Mouse (Mus musculus) G1E (cell line): ENCODE results near the gene Fzr1. TPM values are rescaled to one million over a fixed set of nuclear protein-coding genes. Genes with fewer than 3 reads are reported as not detected.

ENCODE experiments used
- ATAC-seq: 2 replicates; pipeline ENCODE4 v1.8.0; 2016; ENCODE audit warnings: mild to moderate bottlenecking; ENCODE audit not compliant: insufficient number of reproducible peaks, poor library complexity, low FRiP score, severe bottlenecking; ENCODE audit errors: extremely low read depth
- DNase-seq: peaks from one replicate; pipeline ENCODE4 v3.0.0; 2012; ENCODE audit warnings: low spot score
- H3K27me3 ChIP-seq: 2 replicates; pipeline ENCODE4 v1.6.1; 2012; ENCODE audit warnings: mild to moderate bottlenecking, low read length, inconsistent platforms; ENCODE audit not compliant: insufficient read depth
- H3K36me3 ChIP-seq: replicated peaks from 2 replicates; pipeline ENCODE3; 2012; ENCODE audit warnings: mild to moderate bottlenecking, inconsistent platforms
- H3K4me1 ChIP-seq: 2 replicates; pipeline ENCODE4 v1.6.1; 2012; ENCODE audit warnings: low read depth, low read length, inconsistent platforms, mixed read lengths; ENCODE audit not compliant: insufficient read depth
- H3K4me3 ChIP-seq: 2 replicates; pipeline ENCODE4 v1.5.1; 2012; ENCODE audit warnings: low read depth, mild to moderate bottlenecking, inconsistent platforms, low read length, moderate library complexity, mixed read lengths
- H3K9me3 ChIP-seq: replicated peaks from 2 replicates; pipeline ENCODE4 v1.6.1; 2012; ENCODE audit warnings: inconsistent platforms
- CTCF ChIP-seq: IDR thresholded peaks from 2 replicates; pipeline ENCODE4 v1.5.1; 2012; ENCODE audit warnings: low read depth, low read length, inconsistent platforms, mixed read lengths
- GATA1 ChIP-seq: IDR thresholded peaks from 2 replicates; pipeline ENCODE4 v1.6.1; 2012; ENCODE audit warnings: borderline replicate concordance, low read length, inconsistent platforms, mixed read lengths
- GATA2 ChIP-seq: IDR thresholded peaks from 2 replicates; pipeline ENCODE4 v1.6.1; 2012; ENCODE audit warnings: low read depth, low read length, inconsistent platforms, borderline replicate concordance
- POLR2AphosphoS5 ChIP-seq: IDR thresholded peaks from 2 replicates; pipeline ENCODE4 v1.6.1; 2012; ENCODE audit warnings: low read depth, low read length, inconsistent platforms; ENCODE audit not compliant: insufficient replicate concordance
- TAL1 ChIP-seq: conservative IDR thresholded peaks from 2 replicates; pipeline ENCODE4 v1.6.1; 2012; ENCODE audit warnings: low read depth, low read length, inconsistent platforms, mixed read lengths
- polyA plus RNA-seq: library from polyadenylated mRNA; stranded (reverse); fragments of >175 nt; gene quantifications from 2 replicates; pipeline ENCODE4 v1.2.3, GENCODE M21; 2012
- total RNA-seq, 2 experiments: library from RNA; stranded (forward) in 1 of 2; stranded (reverse) in 1 of 2; fragments of 200-1000 nt in 1 of 2; fragments of >200 nt in 1 of 2; fragmentation: Nextera tagmentation in 1 of 2; gene quantifications; 2 replicates each; pipeline ENCODE4 v1.2.3; 2014 to 2017

Gene Fzr1
- total and polyA plus RNA-seq, 3 experiments = 15.8 to 96.2 (median 65.2) TPM

DNA sequence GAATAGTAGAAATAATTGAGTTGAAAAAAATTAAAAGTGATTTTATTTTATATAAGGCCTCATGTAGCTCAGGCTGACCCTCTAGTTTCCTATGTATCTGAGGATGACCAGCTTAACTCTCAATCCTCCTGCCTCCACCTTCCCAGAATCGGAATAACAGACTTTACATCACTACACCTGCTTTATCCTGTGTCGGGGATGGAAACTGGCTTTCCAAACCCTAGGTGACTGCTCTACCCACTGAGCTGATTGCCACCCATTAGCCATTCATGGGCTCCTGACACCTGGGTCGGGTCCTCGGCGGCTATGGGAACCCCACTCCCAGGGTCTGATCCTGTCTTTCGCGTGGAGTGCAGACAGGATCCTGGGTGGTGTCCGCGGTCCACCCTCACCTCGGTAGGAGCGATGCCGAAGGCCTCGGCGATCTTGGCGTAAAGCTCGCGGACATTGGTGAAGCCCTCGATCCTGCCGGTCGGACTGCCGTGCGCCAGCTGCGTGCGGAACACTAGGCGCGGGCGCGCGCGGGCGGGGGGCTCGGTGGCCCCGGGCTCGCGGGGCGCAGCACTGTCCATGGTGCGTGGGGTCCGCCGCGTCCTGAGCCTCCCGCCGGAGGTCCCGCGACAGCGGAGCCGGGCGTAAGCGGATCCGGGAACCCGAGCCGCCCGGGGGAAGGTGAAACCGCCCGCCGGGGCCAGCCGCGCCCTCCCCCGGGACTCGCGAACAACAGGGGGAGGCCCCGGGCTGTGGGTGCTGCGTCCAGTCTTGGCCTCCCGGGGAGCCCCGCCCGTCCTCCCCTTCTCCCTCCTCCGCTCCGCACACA, 35.4 kb downstream of the Fzr1 start, which contains the start of gene Gipc3:
Gipc3 (minus strand) TSS at position 581 of the 820 bp plus-strand sequence.
- Histone ChIP-seq H3K4me3 (peak within 1 kb of the TSS; percentile 50; the same call in 1 of the 2 replicates), H3K27me3 (peaks cover 21% of the 10 kb centered on the region), H3K9me3 (peaks cover 9% of the 10 kb centered on the region; the same call in 1 of the 2 replicates), H3K36me3 (peaks cover 29% of the 10 kb centered on the region), H3K4me1 (peaks cover 41% of the 10 kb centered on the region)
- DNase-seq (no peak), ATAC-seq (no peak)
- TF ChIP-seq TAL1 (no peak), GATA2 (no peak), GATA1 (no peak), POLR2AphosphoS5 (no peak), CTCF (no peak)

DNA sequence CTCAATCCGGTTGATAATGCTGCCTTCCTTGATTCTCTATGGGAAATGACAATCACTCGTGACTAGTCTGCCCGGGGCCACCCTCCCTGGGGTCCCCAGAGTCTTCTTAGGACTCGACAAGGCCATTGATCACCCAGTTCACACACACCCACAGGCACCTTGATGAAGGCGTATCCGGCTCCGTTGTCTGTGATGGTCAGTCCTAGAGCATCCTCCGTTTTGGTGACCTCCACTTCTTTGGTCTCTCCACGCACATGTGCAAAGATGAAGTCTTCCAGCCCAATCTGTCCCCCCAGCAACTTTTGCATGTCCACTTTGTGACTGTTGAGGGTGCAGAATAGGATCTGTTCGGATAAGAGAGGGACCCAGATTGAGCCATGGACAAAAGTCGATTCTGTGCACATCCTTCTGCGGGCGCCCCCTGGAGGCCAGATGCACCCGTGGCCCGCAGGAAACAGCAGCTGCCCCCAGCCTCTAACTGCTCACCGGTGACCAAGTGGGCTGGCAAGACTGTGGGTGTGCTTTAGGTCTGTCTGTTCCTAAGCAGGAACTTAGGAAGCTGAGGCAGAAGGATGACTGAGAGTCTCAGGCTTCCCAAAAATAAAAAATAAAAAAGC, 36.9 kb downstream of the Fzr1 start:
- H3K27me3 ChIP-seq = peaks cover 36% of the 10 kb centered on the region
- no peak for ATAC-seq
- peaks cover 14% of the 10 kb centered on the region for H3K36me3 ChIP-seq
- TF ChIP-seq POLR2AphosphoS5 (no peak), CTCF (peak; percentile 59; the same call in 1 of the 2 replicates)
- H3K4me1 ChIP-seq = peaks cover 31% of the 10 kb centered on the region
- no peak overlapping the region for H3K4me3 ChIP-seq
- DNase-seq = peak; percentile 59
- H3K9me3 ChIP-seq = peaks cover 11% of the 10 kb centered on the region; the same call in 1 of the 2 replicates

DNA sequence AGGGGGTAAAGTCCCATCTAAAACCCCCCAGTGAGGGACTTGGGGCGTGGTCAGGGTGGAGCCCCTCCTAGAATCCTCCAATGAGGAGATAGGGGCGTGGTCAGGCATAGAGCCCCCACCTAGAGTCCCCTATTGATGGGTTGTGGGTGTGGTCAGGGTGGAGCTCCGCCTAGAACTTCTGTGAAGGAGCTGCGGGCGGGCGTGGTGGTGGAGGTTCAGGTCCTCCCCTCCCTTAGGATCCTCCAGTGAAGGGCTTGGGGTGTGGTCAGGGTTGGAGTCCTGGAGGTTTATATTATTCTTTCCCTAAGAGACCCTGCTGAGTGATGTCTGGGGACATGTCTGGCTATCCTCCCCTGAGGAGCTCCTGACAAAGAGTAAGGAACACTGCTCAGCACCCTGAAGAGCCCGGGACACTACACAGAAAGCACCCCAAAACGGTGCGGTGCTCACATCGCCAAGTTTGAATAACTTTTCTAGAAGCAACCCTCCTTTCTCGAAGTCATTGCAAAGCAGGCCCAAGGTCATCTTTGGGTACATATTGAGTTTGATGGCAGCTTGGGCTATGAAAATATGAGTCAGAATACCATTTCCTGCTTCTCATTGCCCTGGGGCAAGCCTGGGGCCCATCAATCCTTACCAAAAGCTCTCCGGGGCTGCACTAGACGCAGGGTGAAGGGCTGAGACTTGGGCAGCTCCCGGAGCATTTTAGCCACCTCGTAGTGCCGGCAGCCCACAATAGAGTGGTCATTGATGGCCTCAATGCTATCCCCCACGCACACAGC, 37.6 kb downstream of the Fzr1 start:
- peaks cover 33% of the 10 kb centered on the region for H3K4me1 ChIP-seq
- no peak for ATAC-seq
- DNase-seq = no peak
- no peak overlapping the region for H3K4me3 ChIP-seq
- TF ChIP-seq GATA1 = no peak
- TF ChIP-seq CTCF = no peak
- TF ChIP-seq POLR2AphosphoS5 = no peak
- no peak for TF ChIP-seq GATA2
- TF ChIP-seq TAL1 = no peak
- peaks cover 42% of the 10 kb centered on the region for H3K27me3 ChIP-seq
- peaks cover 7% of the 10 kb centered on the region for H3K36me3 ChIP-seq
- H3K9me3 ChIP-seq = peaks cover 11% of the 10 kb centered on the region; the same call in 1 of the 2 replicates

DNA sequence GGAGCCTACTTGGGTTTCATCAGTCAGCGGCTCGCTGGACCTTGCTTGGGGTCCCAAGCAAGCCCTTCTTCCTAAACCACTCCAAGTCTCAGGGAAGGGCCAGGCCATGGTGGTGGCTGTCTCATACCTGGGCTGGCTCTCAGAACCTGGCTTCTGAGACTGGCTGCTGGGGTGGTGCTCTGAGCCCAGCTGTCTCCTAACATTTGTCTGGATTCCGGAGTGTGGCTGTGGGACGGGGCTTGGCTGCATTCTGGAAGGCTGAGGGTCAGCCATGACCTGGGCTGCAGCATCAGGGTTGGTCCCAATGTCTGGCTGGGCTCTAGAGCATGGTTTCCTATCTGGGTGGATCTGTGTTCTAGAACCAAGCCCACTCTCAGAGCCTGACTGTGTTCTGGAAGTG, 41.8 kb downstream of the Fzr1 start:
- TF ChIP-seq TAL1 = no peak
- TF ChIP-seq GATA1 = no peak
- no peak for TF ChIP-seq GATA2
- no peak for TF ChIP-seq POLR2AphosphoS5
- no peak for TF ChIP-seq CTCF
- ATAC-seq (no peak), DNase-seq (no peak)
- 0 out of 2 replicates have a peak, but pooled peaks cover 3% of the 10 kb centered on the region for H3K9me3 ChIP-seq
- H3K4me3 ChIP-seq = no peak overlapping the region
- no peaks in the 10 kb centered on the region for H3K36me3 ChIP-seq
- peaks cover 28% of the 10 kb centered on the region for H3K4me1 ChIP-seq
- H3K27me3 ChIP-seq = peaks cover 47% of the 10 kb centered on the region

DNA sequence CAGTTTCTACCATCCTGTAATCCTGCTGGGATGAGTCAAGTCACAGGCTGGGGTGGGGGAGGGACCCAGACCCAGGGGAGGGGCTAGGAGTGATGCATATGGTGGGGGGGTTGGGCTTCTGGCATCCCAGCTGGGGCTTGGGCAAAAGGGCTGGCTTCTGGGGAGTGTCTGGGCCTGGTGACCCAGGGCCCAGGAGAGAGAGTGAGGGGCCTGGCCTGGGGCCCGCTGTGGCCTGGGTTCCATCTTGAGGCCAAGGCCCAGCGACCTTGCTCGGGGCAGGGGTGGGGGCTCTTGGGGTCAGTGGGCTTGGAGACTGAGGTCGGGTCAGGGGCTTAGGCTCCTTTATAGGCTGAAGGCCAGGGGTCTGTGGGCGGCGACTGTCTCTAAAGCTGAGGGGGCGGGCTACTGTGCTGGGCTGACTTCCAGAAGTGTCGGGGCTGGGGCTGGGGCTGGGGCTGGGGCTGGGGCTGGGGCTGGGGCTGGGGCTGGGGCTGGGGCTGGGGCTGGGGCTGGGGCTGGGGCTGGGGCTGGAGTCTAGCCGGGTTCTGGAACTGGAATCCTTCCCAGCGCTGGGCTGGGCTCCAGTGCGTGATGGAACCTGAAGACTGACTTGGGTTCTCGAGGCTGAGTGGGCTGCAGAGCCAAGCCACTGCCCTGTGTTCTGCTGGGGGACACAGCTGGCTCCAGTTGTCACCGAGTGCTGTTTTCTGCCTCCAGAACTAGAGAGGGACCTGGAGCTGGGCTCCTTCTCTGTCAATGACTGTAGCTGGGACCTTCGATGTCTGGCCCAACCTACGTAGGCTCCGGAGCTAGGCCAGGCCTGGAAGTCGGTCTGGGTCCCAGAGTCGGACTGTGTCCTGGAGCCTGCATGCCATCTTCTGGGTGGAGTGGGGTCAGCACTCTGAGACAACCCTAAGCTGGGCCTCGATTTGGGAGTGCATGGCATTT, 42.6 kb downstream of the Fzr1 start:
- no peak for ATAC-seq
- Histone ChIP-seq H3K27me3 (peaks cover 47% of the 10 kb centered on the region), H3K4me1 (peaks cover 20% of the 10 kb centered on the region), H3K36me3 (no peaks in the 10 kb centered on the region), H3K9me3 (0 out of 2 replicates have a peak, but pooled peaks cover 3% of the 10 kb centered on the region), H3K4me3 (no peak overlapping the region)
- DNase-seq = no peak
- TF ChIP-seq TAL1 = no peak
- TF ChIP-seq GATA1 = no peak
- no peak for TF ChIP-seq GATA2
- TF ChIP-seq POLR2AphosphoS5 = no peak
- no peak for TF ChIP-seq CTCF
